Mouse (Mus musculus) stomach, postnatal 0 days (tissue): ENCODE results near the gene Hoxb3.

Experiments used
- CTCF ChIP-seq: IDR thresholded peaks from 2 replicates; pipeline ENCODE4 v1.5.1; 2016; ENCODE audit warnings: antibody characterized with exemption, low read depth, mild to moderate bottlenecking, moderate library complexity
- EP300 ChIP-seq: optimal IDR thresholded peaks from 2 replicates; pipeline ENCODE3; 2016; ENCODE audit warnings: antibody characterized with exemption

- TF ChIP-seq CTCF (no peak), EP300 (no peak)
These were observed 14.4 kb upstream of the Hoxb3 start for GRCm38 (mm10) chr11:96308763-96309162.
